Mouse (Mus musculus): ENCODE results near the gene Epha5. TPM values are rescaled to one million over a fixed set of nuclear protein-coding genes. Genes with fewer than 3 reads are reported as not detected.

The Epha5 gene
- not detected for polyA plus RNA-seq (2017; shearing (Covaris generic))

DNA sequence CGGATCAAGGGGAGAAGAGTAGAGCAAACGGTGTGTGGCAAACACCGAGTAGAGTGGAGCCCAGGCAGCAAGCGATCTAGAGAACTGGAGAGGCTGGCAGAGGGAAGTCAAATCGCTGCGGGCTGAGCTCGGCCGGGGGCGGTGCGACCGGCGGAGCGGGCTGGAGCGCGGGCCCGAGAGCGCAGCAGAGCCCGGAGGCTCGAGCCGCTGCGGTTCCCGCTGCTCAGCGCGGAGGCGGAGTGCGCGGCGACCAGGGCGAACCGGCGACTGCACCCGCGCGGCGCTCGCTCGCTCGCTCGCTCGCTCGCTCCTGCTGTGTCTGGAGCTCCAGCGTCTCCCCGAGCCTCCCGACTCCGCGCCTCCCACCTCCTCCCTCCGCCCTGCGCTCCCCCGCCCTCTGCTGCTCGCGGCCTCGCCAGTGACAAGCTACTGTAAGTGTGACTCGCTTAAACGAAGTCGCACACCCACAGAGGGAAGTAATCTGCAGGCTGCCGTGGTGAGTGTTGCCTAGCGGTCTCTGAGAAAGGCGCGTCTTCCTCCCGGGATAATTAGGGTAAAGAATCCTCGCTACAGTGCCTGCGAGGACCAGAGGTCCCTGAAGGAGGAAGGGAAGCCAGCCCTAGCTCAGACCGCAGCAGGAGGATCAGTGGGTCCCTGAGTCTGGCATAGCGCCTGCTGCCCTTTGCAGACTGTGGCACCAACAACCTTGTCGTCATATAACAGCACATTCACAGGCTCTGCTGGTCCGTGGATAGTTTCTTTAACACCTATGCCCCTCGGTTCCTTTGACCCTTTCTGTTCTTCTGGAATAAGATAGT, at the start of gene Epha5:
TSS of gene Epha5 (minus strand) at position 321 of the 818 bp plus-strand sequence.

Data from activated CD4-positive, CD25-positive, alpha-beta regulatory T cell, adult 9 weeks (primary cell).